Mouse (Mus musculus) yolk sac, embryonic 10.5 days (tissue): ENCODE data around the gene Idnk.
A peak's percentile ranks its signal among the peaks of the same experiment; 100 is the strongest.
"Not testable (repeated sequence)": the region's sequence is repeated elsewhere in the genome, so short reads cannot be mapped to it uniquely, and the experiment has no call there.

ENCODE experiments used
- DNase-seq: peaks from one replicate; pipeline ENCODE4 v3.0.0-alpha.2; 2017; ENCODE audit warnings: low spot score

Idnk gene

DNA sequence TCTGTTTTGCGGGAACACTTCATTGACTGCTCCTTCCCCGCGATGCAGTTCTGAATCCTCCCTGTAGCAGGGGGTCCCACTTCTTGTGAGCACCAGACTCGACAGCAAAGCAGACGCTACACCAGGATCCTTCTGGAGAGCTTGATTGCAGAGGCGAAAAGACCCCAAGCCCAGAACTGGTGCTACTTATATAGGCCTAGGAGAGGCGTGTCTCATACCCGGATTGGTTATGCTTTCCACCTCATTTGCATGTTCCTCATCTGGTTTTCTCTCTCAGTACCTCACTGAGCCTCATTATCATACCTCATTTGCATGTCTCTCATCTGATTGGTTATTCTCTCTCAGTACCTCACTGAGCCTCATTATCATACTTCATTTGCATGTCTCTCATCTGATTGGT is 10.8 kb upstream of the Idnk start:
- DNase-seq, result not testable (repeated sequence)

DNA sequence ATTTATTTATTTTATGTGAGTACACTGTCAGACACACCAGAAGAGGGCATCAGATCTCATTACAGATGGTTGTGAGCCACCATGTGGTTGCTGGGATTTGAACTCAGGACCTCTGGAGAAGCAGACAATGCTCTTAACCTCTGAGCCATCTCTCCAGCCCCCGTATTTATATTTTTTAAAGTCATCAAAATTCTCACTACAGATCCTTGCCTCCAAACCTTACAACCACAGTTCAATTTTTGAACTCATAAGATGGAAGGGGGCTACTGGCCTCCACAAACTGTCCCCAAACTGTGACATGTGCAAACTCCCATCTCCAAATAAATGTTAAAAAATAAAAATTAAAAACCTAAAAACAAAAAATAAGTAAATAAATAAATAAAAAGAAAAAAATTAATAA is 9.7 kb upstream of the Idnk start:
- no peak for DNase-seq

DNA sequence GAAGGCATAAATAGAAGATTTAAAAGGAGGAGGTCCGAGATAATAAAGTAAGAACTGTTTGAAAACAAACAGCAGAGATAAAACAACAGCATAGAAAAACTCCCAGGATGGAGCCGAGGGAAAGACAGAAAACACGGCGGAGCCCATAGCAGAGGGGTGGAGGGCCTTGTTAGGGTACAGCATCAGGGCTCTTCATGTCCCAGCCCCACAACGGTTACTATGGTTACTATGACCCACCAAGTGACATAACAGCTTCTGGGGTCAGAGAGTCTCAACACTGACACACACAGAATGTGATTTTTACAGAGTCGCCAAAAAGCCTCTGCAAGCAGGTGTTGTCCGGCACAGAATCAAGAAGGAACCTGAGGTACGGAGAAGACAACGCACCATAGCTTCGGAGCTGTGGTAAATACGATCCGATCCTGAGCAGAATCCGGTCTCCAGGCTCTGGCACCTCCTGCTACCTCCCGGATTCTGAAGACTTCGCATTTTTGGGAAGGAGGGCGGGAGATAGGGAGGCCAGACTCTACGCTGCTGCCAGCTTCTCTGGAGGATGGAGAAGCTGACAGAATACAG is 9.1 kb upstream of the Idnk start:
- DNase-seq, result peak; percentile 81

DNA sequence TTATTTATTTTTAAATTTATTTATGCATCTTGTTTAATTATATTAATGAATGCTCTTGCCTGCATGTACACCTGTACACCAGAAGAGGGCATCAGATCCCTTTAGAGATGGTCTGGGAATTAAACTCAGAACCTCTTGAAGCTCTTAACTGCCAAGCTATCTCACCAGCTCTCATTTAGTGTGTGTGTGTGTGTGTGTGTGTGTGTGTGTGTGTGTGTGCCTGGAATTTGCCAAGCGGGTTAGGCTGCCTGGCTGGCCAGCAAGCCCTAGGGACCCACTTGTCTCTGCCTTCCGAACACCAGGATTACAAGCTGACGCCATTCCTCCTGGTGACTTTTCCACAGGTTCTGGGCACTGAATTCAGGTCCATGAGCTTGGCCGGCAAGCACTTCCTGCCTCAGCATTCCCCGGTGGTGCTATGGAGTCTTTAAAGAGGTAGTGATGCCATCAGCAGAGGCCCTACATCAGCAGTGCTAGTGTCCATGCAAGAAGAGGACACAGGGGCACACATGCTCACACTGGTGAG is 8.4 kb upstream of the Idnk start:
- DNase-seq, result no peak

DNA sequence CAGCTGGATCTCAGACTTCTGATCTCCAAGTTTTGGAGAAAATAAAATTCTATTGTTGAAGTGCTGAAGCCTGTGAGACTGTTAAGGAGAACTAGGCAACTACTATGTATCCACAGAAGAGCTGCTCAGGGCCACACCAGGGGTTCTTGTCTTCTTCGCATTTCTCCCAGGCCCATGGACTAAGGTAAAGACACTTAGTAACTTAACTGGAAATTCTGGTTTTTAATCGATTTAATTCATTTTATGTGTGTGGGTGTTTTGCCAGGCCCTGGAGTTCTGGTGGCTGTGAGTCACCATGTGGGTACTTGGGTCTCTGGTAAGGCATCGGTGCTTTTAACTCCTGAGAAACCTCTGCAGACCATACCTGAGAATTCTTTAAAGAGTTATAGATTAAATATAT is 7.8 kb upstream of the Idnk start:
- no peak for DNase-seq

DNA sequence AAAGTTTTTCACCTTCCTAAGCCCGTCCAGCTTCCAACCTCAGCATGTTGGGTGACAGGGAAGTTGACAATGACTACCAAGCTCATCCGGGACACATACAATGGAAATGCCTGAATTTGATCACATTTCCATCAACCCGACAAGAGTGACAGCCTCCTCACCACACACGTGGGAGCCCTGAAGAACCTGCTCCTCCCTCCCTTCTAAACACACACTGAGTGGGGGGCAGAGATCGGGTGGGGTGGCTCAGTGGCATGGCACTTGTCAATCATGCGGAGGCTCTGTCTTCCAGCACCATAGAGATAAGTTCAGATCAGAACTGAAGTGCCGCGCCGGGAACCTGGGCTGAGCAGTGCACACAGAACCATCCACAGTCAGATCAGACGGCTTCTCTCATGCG is 7.0 kb upstream of the Idnk start:
- no peak for DNase-seq

DNA sequence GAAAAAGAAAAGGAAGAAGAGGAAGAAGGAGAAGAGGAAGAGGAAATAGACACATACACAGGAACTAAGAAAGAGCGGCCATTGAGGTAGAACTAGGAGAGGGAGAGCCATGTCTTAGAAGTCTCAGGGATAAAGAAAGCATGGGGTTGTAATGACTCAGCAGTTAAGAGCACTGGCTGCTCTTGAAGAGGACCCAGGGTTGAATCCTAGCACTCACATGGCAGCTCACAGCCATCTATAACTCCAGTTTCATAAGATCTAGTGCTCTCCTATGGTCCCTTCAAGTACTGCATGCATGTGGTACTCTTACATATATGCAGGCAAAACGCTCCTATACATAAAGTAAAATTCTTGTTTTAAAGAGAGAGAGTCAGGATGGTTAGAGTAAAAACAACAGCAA is 1.4 kb upstream of the Idnk start:
- DNase-seq, result no peak

DNA sequence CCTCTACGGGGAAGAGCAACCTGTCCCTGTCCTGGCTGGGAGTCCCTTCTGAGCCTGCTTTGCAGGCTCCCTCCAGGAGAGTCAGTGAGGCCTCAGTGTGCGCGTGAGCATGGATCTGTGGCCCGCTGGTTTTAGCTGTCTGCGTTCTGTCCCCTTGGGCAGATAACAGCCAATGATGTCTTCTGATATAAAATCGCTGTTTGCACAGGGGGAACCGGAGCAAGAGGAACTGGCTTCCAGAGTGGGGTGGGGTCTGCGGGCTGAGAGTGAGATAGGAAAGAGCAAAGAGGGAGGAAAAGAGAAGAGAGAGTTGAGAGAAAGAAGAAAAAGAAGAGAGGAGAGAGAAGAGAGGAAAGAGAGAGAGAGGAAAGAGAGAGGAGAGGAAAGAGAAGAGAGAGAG is 413 bp upstream of the Idnk start:
- DNase-seq, result no peak

DNA sequence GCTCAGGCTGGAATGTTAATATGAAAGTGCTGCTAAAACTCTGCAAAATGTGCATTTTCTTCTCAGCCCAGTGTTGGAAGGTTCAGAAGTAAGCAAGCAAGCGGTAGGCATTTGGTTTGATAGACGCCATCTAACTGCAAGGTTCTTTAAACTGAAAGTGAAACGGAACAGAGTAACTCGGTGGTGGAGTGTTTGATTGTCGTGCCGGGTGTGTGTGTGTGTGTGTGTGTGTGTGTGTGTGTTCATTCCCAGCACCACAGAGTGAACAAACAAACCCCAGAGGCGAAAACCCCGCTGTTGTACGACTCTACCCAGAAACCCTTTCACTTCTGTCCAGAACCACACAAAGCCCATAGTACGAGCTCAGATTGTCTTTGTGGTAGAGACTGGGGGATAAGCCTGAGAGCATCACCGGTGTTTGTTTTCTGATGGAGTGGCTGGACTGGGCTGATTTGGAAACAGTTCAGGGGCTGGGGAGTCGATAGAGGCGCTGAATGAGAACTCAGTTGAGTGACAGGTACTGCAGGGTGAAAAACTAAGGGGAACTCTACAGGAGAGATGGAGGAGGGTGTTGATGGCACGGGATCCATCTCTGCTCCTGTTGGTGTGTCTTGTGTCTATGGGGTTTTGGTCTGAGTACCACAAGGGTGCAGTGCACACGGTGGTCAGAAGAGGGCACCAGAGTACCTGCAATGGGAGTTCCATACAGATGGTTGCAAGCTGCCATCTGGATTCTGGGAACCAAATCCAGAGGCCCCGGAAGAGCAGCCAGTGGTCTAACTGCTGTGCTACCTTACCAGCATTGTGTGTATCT is 857 bp downstream of the Idnk start:
- DNase-seq, result peak; percentile 77

DNA sequence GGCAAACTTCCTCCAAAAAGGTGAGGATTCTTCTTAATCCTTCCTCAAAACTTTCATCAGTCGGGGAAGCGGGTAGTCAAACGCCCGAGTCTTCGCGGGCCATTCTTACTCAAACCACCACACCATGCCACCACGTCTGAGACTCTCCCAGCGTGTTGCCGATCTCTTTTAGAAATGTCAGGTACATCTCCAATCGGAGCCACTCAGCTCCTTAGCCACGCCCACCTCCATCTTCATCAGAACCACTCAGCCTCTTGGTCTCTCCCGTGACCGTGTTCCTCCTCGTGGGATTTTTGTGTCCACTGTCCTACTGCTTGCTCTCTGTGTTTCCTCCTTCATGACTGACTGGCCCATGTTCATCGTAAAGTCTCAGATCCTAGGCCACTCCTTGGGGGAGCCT is 3.3 kb downstream of the Idnk start:
- DNase-seq, result no peak

DNA sequence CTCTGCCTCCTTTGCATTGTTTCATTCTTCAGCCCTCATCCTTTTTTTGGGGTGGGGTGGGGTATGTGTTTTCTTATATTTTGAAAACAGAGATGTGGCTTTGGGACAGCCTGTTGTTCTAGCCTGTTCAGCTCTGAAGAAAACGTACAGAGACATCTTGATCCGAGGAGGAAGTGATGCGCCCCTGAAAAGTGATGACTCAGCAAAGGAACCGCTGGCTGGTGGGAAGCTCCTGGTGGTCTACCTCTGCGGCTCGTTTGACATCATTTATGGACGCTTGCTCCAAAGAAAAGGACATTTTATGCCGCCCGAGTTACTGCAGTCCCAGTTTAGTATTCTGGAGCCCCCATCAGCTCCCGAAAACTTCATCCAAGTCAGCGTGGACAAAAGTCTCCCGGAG is 5.9 kb downstream of the Idnk start:
- DNase-seq, result no peak

DNA sequence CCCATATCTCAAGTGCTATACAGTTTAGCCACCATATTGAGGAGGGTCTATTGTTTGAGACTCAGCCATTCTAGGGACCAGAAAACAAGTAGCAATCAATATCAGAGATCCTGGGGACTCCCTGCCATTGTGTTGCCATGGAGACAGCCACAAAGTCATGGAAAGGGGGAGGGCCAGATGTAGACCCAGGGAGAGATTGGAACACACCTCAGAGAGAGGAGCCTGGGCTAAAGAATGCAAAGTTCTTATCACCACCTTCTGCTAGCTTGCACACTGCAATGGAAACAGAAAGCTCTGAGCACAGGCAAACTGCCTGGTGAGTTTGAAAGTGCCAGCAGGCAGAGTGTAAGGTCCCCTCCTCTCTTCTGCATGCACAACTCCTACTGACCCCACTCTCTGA is 10.7 kb downstream of the Idnk start:
- no peak for DNase-seq

DNA sequence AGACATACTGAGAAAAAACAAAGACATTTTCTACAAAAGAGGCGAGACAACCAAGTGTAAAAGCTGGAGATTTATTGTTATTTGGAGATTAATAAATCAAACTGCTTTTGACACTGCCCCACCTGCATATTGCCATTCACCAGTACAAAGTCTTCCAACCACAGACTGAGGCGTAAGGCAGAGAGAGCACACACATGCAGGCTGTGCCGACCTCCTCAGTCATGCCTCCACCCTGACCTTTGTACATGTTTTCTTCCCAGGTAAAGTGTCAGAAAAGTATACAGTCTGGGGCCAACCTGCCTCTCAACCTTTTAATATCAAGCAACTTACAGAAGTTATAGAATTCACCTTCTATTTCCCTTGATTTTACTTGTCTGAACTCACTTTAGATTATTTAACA is 18.7 kb downstream of the Idnk start:
- peak; percentile 29 for DNase-seq

DNA sequence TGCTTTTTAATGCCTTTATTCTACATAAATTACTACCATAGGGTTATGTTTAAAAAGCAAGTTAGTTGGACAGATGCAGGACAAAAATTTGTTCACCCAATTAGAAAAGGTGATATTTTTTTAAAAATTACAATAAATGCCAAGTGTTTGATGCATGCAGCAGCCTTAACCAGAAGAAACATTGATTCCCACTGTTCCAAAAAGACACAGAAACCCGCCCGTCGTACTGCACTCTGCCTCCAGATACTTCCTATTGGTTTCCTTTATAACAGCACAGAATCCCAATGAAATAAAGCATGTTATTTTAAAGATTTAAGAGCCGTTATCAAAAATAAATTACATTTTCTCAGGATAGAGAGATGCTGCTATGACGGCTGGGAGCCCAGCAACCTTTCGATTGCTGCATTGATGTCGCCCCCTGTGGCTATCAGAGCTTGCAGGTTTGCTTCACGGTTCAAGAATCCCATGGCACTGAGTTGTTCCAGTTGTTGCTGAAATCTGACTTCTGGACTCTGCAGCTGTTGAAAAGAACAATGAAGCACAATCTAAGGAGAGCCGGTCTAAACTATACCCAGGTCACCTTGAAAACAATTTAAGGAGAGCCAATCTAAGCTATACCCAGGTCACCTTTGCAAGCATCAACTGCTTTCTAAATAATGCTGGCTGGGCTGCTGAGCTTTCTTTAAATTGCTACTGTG is 20.2 kb downstream of the Idnk start:
- no peak for DNase-seq

DNA sequence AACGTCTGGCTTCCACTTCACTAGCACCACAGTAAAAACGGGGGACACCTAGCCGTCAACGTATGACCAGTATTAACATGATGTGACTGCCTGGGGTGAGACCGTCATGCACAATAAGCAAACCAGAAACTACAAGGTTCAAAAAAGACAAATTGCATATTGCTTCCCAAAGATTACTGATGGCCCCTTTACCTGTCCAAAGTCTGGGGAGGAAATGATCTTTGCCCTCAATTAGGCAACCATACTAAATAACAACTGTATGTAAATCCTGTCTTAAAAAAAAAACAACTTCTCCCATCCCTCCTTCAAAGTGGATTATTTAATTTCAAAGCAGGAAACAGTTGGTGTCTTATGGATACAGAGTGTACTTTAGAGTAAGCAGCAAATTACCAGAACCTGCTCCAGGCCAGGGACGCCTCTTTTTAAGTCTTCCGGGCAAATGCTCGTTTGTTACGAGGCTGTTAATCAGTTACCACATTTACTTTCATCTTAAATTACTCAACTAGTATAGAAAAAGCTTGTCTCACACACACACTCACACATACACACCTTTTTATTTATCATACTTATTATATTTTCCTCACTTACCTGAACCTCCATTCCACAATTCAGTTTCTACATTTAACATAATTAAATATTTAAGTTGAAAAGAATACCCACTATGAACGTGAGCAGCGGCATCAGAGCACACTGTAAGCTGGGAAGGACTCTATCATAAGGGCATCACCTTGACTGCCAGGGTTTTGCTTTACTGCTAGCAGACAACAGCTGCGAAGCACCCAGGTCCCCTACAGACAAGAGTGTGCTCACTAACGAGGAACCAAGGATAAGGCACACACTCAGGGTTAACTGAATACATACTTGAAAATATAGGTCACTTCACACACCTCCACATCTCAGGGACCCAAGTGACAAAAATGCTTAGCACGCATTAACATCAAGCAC is 24.4 kb downstream of the Idnk start:
- DNase-seq, result peak; percentile 47

DNA sequence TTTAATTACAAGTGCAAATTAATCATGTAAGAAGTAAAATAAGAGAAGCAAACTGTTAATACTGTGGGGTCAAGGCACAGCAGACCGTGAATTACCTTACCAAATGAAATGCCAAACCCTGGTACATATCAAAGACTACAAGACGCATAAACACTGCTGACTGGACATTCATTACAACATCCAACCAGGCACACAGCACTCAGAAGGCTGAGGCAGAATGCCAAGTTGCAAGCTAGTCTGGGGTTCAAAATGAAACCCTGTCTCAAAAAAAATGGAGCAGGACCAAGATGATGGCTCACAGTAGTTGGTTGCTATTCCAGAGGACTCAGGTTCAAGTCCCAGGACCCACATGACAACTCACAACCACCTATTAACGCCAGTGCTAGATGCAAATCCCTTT is 26.7 kb downstream of the Idnk start:
- DNase-seq, result no peak

DNA sequence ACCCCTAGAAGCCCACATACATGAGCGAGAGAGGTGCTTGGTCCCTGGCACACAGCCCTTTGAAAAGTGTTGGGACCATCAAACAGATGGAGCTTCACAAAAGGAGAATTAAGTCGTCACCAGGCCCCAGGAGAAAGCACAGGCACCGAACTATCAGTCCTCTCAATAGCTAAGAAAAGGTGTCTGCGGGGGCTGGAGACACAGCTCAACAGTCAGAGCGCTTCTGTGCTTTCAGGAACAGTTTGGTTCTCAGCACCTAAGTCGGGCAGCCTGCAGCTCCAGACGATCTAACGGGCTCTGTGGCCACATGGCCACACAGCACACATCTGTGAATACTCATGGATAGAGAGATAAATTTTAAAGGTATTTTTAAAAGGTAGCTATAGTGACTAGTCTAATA is 28.8 kb downstream of the Idnk start:
- no peak for DNase-seq

DNA sequence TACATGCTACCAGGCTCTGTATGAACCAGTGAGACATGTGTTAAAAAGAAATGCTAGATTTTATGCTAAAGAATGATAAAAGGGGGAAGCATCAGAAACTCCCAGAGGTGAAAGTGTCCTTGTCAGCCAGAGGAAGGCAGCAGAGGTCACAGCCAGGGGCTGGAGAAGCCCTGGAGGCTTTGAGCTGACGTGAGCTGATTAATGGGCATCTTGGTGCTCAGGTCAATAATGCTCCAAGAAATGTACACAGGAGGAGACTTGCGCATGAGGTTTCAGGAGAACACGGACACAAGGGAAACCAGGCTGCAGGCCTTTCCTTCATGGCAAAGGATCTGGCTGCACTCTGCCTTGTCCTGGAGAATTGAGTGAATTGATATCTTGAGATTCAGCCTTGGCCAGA is 30.3 kb downstream of the Idnk start:
- no peak for DNase-seq

DNA sequence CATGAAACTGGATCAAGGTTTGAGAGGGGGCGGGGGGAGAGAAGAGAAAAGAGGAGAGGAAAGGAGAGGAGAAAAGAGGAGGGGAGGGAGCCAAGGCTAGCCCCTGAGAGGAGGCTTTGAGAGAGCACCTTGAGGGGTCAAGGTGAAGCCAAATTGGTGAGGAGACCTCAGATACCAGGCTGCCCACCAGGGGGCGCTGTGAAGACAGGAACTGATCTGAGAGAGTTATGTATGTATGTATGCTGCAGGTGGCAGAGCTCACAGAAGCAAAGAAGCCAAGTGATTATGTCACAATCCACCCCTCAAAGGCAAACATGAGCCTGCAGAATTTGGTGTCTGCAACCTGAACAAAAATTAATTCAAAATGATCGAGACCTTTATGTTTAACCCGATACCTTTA is 31.0 kb downstream of the Idnk start:
- DNase-seq, result peak; percentile 61

DNA sequence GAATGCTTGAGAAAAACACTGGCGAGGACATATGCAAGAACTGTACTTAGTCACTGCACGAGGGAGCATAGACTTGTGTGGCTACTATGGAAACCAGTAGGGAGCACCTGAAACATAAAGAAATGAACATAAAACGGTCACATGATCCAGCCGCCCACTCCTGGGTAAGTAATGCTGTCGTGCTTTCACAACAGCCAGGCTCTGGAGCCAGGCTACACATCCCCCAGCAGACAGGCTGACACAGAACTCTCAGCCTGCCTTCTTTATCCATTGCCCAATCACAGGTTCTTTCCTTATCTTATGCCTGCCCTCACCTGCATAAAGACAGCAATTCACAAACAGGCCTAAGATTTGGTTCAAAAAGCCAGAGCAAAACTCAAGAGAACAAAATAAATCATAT is 32.0 kb downstream of the Idnk start:
- DNase-seq, result peak; percentile 24

DNA sequence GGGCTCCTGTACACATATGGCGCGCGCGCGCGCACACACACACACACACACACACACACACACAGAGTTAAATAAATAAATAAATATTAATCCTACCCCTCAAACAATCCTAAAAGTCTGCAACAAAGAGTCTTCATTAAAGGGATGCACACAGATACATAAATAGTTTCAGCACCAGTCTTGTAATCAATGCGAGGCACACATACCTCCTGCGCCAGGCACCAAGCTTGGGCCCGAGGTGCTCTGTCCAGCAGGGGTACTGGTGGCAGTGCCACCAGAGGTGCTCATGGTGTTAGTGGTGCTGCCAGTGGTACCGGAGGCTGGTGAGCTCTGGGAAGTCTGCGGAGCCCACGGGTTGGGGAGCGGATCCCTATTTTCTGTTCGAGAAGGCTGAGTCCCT is 34.1 kb downstream of the Idnk start:
- DNase-seq, result no peak

DNA sequence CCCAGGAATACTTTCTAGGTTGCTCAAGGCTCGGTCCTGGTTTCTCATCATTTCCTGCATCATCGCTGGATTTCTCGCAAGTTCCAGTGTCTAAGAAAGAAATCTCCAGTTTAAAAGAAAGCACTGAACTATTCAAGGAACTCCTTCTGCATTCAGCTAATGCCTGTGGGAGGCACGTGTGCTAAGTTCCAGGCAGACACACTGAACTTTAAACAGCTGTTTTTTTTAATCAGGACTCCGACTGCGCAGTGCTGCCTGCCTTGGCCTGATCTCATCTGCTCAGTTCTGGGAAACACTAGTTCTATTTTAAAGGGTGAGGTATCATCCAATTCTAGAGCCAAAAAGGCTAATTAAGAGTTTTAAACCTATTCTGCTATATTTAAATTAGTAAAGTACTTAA is 34.7 kb downstream of the Idnk start:
- peak; percentile 22 for DNase-seq
